Mouse (Mus musculus) megakaryocyte, adult 5-6 weeks (primary cell): ENCODE measurements around the gene Akap3. TPM values are rescaled to one million over a fixed set of nuclear protein-coding genes. Genes with fewer than 3 reads are reported as not detected.
A peak's percentile ranks its signal among the peaks of the same experiment; 100 is the strongest.

Source experiments
- ATAC-seq: 2 replicates; pipeline ENCODE4 v1.8.0; 2016; ENCODE audit warnings: mild to moderate bottlenecking, inconsistent platforms; ENCODE audit not compliant: poor library complexity, severe bottlenecking
- total RNA-seq, 2 experiments: library from RNA; stranded (forward) in 1 of 2; stranded (reverse) in 1 of 2; fragments of 153-499, 151-499 nt in 1 of 2; fragments of 221-1000, 200-1000 nt in 1 of 2; gene quantifications; 2 replicates each; pipeline versions ENCODE4 v1.2.3 to v1.2.4; 2015 to 2017

The Akap3 gene
- total RNA-seq (2015) (not detected in 2 replicates), total RNA-seq (2017) (not detected in 2 replicates)

GRCm38 (mm10) chr6:126852881-126853280 is at the start of gene Akap3:
Gene Akap3 (plus strand): TSS chr6:126853098.
- ATAC-seq: no peak

- ATAC-seq: no peak
Measured at GRCm38 (mm10) chr6:126806783-126807182, 46.1 kb upstream of the Akap3 start.

- ATAC-seq: no peak
Measured at GRCm38 (mm10) chr6:126808134-126808533, 44.8 kb upstream of the Akap3 start.

- no peak for ATAC-seq
Measured at GRCm38 (mm10) chr6:126808561-126808960, 44.3 kb upstream of the Akap3 start.

- ATAC-seq: peak; percentile 35; the same call in 1 of the 2 replicates
Measured at GRCm38 (mm10) chr6:126811481-126811880, 41.4 kb upstream of the Akap3 start.

GRCm38 (mm10) chr6:126815206-126815750 is 37.6 kb upstream of the Akap3 start:
- no peak for ATAC-seq

- ATAC-seq: no peak
Measured at GRCm38 (mm10) chr6:126816338-126816737, 36.6 kb upstream of the Akap3 start.

GRCm38 (mm10) chr6:126823087-126823486 is 29.8 kb upstream of the Akap3 start:
- no peak for ATAC-seq

GRCm38 (mm10) chr6:126836628-126837027 is 16.3 kb upstream of the Akap3 start:
- 0 out of 2 replicates have a peak, but pooled peaks have one; percentile 35 for ATAC-seq

- ATAC-seq: peak; percentile 99
Measured at GRCm38 (mm10) chr6:126848712-126849704, 3.9 kb upstream of the Akap3 start, which contains the start of gene Ndufa9. Gene Ndufa9 (minus strand): TSS chr6:126849136.

GRCm38 (mm10) chr6:126877118-126877517 is 24.2 kb downstream of the Akap3 start:
- no peak for ATAC-seq

GRCm38 (mm10) chr6:126907378-126907777 is 54.5 kb downstream of the Akap3 start:
- no peak for ATAC-seq

GRCm38 (mm10) chr6:126907876-126908275 is 55.0 kb downstream of the Akap3 start:
- ATAC-seq: no peak

GRCm38 (mm10) chr6:126910727-126911126 is 57.8 kb downstream of the Akap3 start:
- peak; percentile 84 for ATAC-seq

- ATAC-seq: no peak
Measured at GRCm38 (mm10) chr6:126914928-126915327, 62.0 kb downstream of the Akap3 start.

- ATAC-seq: peak; percentile 51
Measured at GRCm38 (mm10) chr6:126921111-126921881, 68.4 kb downstream of the Akap3 start, which contains the start of gene Dyrk4. Gene Dyrk4 (minus strand): TSS chr6:126921839.

Other genes with a start within 250 kb of the Akap3 start
- not detected in 2 replicates for gene Kcna1, start 206.7 kb upstream of the Akap3 start, total RNA-seq (2015)
- gene Kcna1, start 206.7 kb upstream of the Akap3 start, total RNA-seq (2017): not detected in 2 replicates
- gene Kcna6, start 112.4 kb upstream of the Akap3 start, total RNA-seq (2015): not detected in 2 replicates
- not detected in 2 replicates for gene Kcna6, start 112.4 kb upstream of the Akap3 start, total RNA-seq (2017)
- gene Ndufa9, start 4.0 kb upstream of the Akap3 start, total RNA-seq (2015): 72.1 and 74.0 TPM in 2 replicates
- gene Ndufa9, start 4.0 kb upstream of the Akap3 start, total RNA-seq (2017): 115 and 137 TPM in 2 replicates
- 0.14 TPM in 1 of 2 replicates, not detected in the other for gene Dyrk4, start 68.7 kb downstream of the Akap3 start, total RNA-seq (2015)
- gene Dyrk4, start 68.7 kb downstream of the Akap3 start, total RNA-seq (2017): 0.59 TPM in 1 of 2 replicates, not detected in the other
- gene Rad51ap1, start 86.5 kb downstream of the Akap3 start, total RNA-seq (2015): 36.9 and 42.5 TPM in 2 replicates
- gene Rad51ap1, start 86.5 kb downstream of the Akap3 start, total RNA-seq (2017): 135 and 170 TPM in 2 replicates
- 48.4 and 53.0 TPM in 2 replicates for gene D6Wsu163e, start 86.9 kb downstream of the Akap3 start, total RNA-seq (2015)
- 43.6 and 49.8 TPM in 2 replicates for gene D6Wsu163e, start 86.9 kb downstream of the Akap3 start, total RNA-seq (2017)
- not detected in 2 replicates for gene Fgf6, start 162.5 kb downstream of the Akap3 start, total RNA-seq (2015)
- not detected in 2 replicates for gene Fgf6, start 162.5 kb downstream of the Akap3 start, total RNA-seq (2017)
- not detected in 2 replicates for gene Fgf23, start 219.8 kb downstream of the Akap3 start, total RNA-seq (2015)
- not detected in 2 replicates for gene Fgf23, start 219.8 kb downstream of the Akap3 start, total RNA-seq (2017)